Mouse (Mus musculus) forebrain, embryonic 15.5 days (tissue): Measurements from ENCODE around the gene Rad51b. TPM values are rescaled to one million over a fixed set of nuclear protein-coding genes. Genes with fewer than 3 reads are reported as not detected.

Experiments used
- ATAC-seq: fragments of 200-750 bp; cut with Nextera tagmentation; replicated peaks from 2 replicates; pipeline ENCODE4 v1.8.0; 2017; ENCODE audit warnings: mild to moderate bottlenecking, moderate TSS enrichment, moderate library complexity
- H3K27ac ChIP-seq: fragments of 300-500 bp; sonication (generic); replicated peaks from 2 replicates; pipeline ENCODE4 v1.5.1; 2015; ENCODE audit warnings: mild to moderate bottlenecking, inconsistent platforms
- H3K27me3 ChIP-seq: fragments of 300-500 bp; sonication (generic); 2 replicates; pipeline ENCODE4 v1.6.1; 2015; ENCODE audit warnings: inconsistent platforms
- H3K36me3 ChIP-seq: fragments of 300-500 bp; sonication (generic); 2 replicates; pipeline ENCODE4 v1.6.1; 2015; ENCODE audit warnings: mild to moderate bottlenecking, inconsistent platforms
- H3K4me1 ChIP-seq: fragments of 300-500 bp; sonication (generic); 2 replicates; pipeline ENCODE4 v1.6.1; 2015; ENCODE audit warnings: inconsistent platforms
- H3K4me2 ChIP-seq: fragments of 300-500 bp; sonication (generic); replicated peaks from 2 replicates; pipeline ENCODE4 v1.6.1; 2015; ENCODE audit warnings: mild to moderate bottlenecking, inconsistent platforms
- H3K4me3 ChIP-seq: fragments of 300-500 bp; sonication (generic); 2 replicates; pipeline ENCODE4 v1.5.1; 2015; ENCODE audit warnings: mild to moderate bottlenecking, inconsistent platforms
- H3K9ac ChIP-seq: fragments of 300-500 bp; sonication (generic); replicated peaks from 2 replicates; pipeline ENCODE4 v1.6.1; 2015; ENCODE audit warnings: mild to moderate bottlenecking, inconsistent platforms
- H3K9me3 ChIP-seq: fragments of 300-500 bp; sonication (generic); 2 replicates; pipeline ENCODE4 v1.6.1; 2016; ENCODE audit warnings: inconsistent platforms
- WGBS: fragments of 180-500 bp; shearing (Covaris S2); methylation state at CpG from one replicate; pipeline ENCODE4 v1.1.7; 2015; ENCODE audit warnings: mixed read lengths; 5-methylcytosine and 5-hydroxymethylcytosine counted together
- polyA plus RNA-seq: library from polyadenylated mRNA; unstranded; fragments of >200 nt; fragmentation: Nextera tagmentation; extraction: Ambion mirVana; gene quantifications from 2 replicates; pipeline ENCODE4 v1.2.1, GENCODE M21; 2015

Gene Rad51b
- polyA plus RNA-seq, 1 experiment from 2014 or later = 3.0 TPM

DNA sequence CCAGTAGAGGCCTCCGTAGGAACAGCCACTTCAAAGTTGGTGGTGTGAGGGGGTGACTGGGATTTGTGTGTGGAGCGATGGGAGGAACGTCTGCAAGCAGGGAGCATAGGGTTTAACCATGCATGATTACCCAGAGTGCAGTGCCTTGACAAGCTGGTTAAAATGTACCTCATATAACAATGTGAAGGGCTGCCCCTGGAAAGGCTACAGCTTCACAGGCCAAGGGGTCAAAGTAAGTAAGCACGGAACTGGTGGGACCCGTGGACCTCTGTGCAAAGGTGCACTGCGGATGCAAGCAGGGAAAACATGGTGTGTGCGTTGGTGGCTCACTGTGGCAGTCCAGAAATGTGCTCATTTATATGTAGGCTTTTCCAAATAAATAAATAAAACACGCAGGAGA lies 392.2 kb downstream of the Rad51b start:
- H3K4me1 ChIP-seq = 0 out of 2 replicates have a peak, but pooled peaks cover 5% of the 10 kb centered on the region
- H3K9me3 ChIP-seq = no peaks in the 10 kb centered on the region
- H3K4me3 ChIP-seq = no peak overlapping the region
- no peak for ATAC-seq
- H3K27me3 ChIP-seq = no peaks in the 10 kb centered on the region
- no peaks in the 10 kb centered on the region for H3K36me3 ChIP-seq
- WGBS = 83% methylated on average over 8 of the region's 8 CpGs
- no peak overlapping the region for H3K9ac ChIP-seq
- H3K4me2 ChIP-seq = no peak overlapping the region
- no peak overlapping the region for H3K27ac ChIP-seq

DNA sequence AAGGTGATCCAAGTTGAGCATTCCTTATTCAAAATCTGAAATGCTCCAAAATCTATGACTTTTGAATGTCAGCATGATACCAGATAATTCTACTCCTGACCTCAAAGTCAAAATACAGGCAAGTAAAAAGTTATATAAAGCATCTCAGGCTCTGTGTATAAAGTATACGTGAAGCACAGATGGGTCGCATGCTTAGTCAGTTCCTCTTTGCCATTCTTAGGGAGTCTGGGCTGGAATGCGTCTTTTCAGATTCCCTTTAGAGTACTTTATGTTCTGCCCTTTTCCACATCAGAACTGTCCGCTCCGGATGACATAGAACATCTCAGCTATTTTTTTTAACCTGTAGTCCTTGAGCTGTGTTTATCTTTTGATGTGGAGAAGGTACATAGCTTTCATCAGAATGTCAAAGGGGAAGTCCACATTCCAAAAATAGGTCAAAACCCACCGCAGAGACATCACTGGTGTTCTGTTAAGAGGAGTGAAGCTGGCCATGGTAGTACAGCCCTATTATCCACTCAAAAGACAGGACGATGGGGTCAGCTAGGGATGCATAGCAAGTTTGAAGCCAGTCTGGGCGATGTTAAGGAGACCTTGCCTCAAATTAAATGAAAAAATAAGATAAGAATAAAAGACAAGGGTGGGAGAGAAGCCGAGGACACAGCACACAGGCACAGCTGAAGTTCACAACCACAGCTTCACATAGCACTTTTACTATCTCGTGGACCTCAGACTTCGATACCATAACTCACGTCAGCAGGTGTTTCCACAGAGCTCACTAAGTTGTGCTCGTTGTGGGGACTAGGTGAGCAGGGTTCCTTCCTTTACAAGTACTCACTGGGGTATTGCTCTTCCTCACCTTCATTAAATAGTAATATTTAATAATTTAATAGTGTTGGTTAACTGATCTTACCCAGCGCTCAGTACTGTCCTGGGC lies 395.1 kb downstream of the Rad51b start:
- Histone ChIP-seq H3K27me3 (no peaks in the 10 kb centered on the region), H3K9me3 (no peaks in the 10 kb centered on the region), H3K27ac (no peak overlapping the region), H3K4me3 (no peak overlapping the region), H3K4me1 (peaks cover 6% of the 10 kb centered on the region), H3K4me2 (no peak overlapping the region), H3K9ac (no peak overlapping the region), H3K36me3 (no peaks in the 10 kb centered on the region)
- WGBS = 88% methylated on average over 14 of the region's 14 CpGs
- ATAC-seq = no peak

DNA sequence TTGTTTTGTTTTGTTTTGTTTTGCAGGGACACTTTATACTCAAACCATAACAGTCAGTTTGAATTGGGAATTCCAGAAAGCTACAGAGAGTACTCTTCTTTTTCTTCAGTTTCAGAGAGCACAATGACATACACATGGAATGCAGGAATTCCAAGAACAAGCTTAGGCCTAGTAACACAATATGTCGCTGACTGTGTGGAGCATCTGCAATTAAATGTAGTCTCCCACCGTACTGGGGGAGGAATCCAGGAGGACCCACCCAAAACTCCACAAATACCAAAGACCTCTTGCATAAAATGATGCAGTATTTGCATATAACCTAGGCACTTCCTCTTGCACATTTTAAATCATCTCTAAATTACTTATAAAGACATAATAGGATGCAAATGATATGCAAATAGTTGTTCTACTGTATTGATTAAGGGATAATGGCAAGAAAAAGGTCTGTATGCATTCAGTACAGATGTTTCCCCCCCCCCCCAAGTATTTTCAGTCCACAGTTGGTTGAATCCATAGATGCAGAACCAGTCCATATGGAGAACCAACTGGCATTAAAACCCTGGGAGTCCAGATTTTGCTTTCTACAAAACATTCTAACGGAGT lies 398.9 kb downstream of the Rad51b start:
- no peaks in the 10 kb centered on the region for H3K36me3 ChIP-seq
- peak overlapping the region; percentile 33 for H3K27ac ChIP-seq
- no peak overlapping the region for H3K9ac ChIP-seq
- H3K4me3 ChIP-seq = no peak overlapping the region
- no peak overlapping the region for H3K4me2 ChIP-seq
- WGBS = 39% methylated on average over 3 of the region's 3 CpGs
- ATAC-seq = peak; percentile 60
- H3K27me3 ChIP-seq = no peaks in the 10 kb centered on the region
- H3K4me1 ChIP-seq = peaks cover 5% of the 10 kb centered on the region
- no peaks in the 10 kb centered on the region for H3K9me3 ChIP-seq

DNA sequence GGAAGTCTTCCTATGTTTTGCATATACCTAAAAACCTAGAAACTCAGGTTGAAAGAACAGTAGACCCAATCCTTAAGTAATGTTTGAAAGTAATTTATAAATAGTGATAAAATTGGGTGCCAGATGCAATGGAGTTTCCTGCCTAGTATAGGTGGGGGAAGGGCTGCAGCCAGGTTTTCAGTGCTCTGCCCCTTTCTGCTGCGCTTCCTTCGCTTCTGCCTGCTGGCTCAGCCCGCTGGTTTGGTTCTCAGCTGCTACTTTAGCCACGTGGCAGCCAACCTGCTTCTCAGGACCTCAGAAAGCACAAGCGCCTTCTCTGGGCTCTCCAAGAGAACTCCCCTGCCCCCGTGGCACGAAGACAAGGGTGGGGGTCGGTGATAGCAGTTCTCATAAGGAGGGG lies 406.5 kb downstream of the Rad51b start:
- Histone ChIP-seq H3K9me3 (no peaks in the 10 kb centered on the region), H3K4me2 (no peak overlapping the region), H3K36me3 (no peaks in the 10 kb centered on the region), H3K4me3 (no peak overlapping the region), H3K9ac (no peak overlapping the region), H3K27me3 (no peaks in the 10 kb centered on the region), H3K27ac (peak overlapping the region; percentile 21; the same call in 1 of the 2 replicates), H3K4me1 (peaks cover 36% of the 10 kb centered on the region)
- no peak for ATAC-seq
- 52% methylated on average over 8 of the region's 8 CpGs for WGBS

DNA sequence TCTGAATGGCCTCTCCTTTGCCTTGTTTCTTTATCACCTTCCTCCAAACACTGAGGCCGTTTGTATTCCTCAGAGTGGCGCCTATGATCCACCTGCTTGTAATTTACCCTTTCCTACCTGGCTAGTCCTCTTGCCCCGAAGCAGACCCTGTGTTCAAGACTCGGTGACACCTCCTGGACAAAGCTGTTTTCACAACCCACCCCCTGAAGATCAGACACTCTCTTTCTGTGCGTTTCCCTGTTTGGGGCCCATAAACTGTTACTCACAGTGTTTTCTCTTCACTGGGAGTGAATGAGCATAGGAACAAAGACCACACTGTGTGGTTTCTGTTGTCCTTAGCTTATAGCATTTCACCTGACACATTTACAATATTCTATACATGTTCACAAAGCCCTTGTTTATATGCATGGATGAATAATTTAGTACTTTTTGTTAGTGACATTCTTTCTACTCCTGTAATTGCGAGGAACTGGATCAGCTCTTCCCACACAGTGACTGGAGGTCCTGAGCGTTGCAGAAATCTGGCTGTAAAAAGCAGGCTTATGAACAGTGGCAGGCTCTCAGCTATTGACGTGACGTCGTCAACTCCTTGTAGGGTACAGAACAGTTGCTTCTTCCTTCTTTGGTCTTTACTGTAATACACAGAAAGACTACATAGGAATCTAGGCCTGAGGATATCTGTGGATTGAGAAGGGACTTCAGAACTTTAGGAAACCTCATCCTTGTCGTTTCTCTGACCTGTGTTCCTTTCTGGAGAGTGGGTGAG lies 408.6 kb downstream of the Rad51b start:
- peak; percentile 48; the same call in 1 of the 2 replicates for ATAC-seq
- H3K9ac ChIP-seq = no peak overlapping the region
- no peak overlapping the region for H3K27ac ChIP-seq

DNA sequence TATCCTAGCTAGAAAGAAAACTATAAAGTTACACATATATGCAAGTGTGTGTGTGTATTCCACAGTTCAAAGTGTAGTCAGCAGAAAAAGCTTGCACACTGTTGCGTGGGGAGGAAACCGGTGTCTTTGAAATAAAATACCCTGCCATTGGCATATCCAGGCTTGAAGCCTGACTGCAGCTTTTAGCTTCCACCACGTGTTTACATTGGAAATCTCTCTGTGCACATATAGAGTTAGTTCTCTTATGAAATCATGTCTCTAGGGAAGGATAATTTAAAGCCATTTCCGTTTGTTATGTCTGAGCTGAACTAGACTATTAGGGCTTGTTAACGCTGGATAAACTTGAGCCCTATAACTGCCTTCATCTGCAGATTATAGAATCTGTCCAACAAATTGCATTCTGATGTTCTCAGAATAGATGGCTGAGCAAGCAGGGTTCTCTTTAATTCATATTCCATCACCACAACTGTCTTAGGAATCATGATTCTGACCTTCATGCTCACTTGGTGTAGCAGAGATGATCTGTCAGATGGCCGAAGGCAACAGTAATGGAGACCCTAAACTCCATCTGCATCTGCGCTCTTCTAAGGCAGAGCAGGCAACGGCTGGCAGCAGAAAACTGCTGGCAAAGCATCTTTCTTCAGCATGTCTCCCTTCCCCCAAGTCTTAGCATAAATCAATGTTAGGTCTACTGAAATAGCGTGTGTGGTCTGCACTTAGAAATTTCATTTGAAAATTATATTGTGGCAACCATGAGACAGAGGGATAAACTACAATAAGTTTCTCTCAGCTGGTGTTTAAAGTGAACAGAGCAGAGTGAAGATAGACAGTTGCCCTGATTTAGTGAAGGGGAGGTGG lies 410.7 kb downstream of the Rad51b start:
- Histone ChIP-seq H3K4me2 (no peak overlapping the region), H3K9ac (no peak overlapping the region), H3K36me3 (no peaks in the 10 kb centered on the region), H3K27ac (peak overlapping the region; percentile 21; the same call in 1 of the 2 replicates), H3K4me3 (no peak overlapping the region), H3K9me3 (no peaks in the 10 kb centered on the region), H3K27me3 (no peaks in the 10 kb centered on the region), H3K4me1 (peaks cover 36% of the 10 kb centered on the region)
- WGBS = 69% methylated on average over 9 of the region's 9 CpGs
- ATAC-seq = no peak; the same call in 1 of the 2 replicates

More for the DNA sequence above, 408.6 kb downstream of the Rad51b start:
- no peaks in the 10 kb centered on the region for H3K9me3 ChIP-seq
- whole genome bisulfite sequencing = 14% methylated on average over 11 of the region's 11 CpGs
- H3K4me3 ChIP-seq = no peak overlapping the region
- H3K4me2 ChIP-seq = no peak overlapping the region
- H3K36me3 ChIP-seq = no peaks in the 10 kb centered on the region
- H3K27me3 ChIP-seq = no peaks in the 10 kb centered on the region
- H3K4me1 ChIP-seq = peaks cover 36% of the 10 kb centered on the region

DNA sequence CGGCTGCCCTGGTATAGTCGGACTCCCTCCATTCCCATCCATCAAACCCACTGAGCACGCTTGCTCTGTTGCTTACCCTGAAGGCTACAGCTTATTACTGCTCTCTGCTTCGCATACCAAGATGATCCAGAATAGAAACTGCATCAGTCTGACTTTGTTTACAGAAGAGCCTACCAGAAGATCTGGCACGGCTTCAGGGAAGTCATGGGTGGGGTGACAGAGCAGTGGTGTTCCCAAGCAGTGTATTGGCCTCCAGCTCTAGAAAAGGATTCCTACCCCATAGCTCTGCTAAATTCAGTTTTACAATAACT lies 411.3 kb downstream of the Rad51b start:
- H3K4me2 ChIP-seq = no peak overlapping the region
- no peaks in the 10 kb centered on the region for H3K9me3 ChIP-seq
- H3K27me3 ChIP-seq = no peaks in the 10 kb centered on the region
- H3K4me3 ChIP-seq = no peak overlapping the region
- H3K4me1 ChIP-seq = peaks cover 36% of the 10 kb centered on the region
- H3K36me3 ChIP-seq = no peaks in the 10 kb centered on the region
- peak overlapping the region; percentile 9; the same call in 1 of the 2 replicates for H3K27ac ChIP-seq
- H3K9ac ChIP-seq = no peak overlapping the region
- ATAC-seq = no peak
- 72% methylated on average over 5 of the region's 5 CpGs for WGBS

DNA sequence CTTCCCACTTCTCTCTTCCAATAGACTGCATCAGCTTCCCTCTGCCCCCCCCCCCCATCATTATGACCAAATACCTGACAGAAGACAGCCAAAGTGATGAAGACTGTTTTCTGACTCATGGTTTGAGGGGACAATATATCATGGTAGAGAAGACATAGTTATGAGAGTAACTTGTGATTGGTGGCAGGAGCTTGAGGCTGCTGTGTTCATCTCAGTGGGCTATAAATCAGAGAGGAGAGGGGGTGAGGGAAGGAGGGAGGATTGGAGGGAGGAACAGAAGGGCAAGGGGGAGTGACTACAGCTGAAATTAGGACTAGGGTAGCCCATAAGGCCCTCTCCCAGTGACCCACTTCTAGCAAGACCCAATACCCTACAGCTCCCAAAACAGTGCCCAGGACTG lies 416.2 kb downstream of the Rad51b start:
- Histone ChIP-seq H3K27me3 (no peaks in the 10 kb centered on the region), H3K4me3 (no peak overlapping the region), H3K4me2 (no peak overlapping the region), H3K9ac (no peak overlapping the region), H3K36me3 (no peaks in the 10 kb centered on the region), H3K4me1 (peaks cover 20% of the 10 kb centered on the region), H3K27ac (no peak overlapping the region), H3K9me3 (no peaks in the 10 kb centered on the region)
- no peak for ATAC-seq

DNA sequence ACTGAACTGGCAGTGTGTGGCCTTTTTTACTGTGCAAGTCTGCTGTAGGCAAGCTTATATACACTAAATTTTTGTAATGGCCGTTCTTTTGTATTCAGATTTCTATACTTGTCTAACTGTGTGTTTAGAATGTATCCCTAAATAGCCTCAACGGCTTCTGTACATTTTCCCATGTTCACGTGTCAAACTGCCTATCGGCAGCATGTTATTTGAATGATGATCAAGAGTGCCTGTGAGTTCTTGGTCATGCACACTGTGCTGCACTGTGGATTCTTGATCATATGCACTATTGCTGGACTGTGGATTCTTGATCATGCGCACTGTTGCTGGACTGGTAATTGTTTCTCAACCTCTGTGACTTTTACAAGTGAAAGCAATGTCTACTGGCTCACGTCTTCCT lies 417.4 kb downstream of the Rad51b start:
- Histone ChIP-seq H3K27me3 (no peaks in the 10 kb centered on the region), H3K36me3 (no peaks in the 10 kb centered on the region), H3K4me2 (no peak overlapping the region), H3K9ac (no peak overlapping the region), H3K4me1 (peaks cover 27% of the 10 kb centered on the region), H3K9me3 (no peaks in the 10 kb centered on the region), H3K4me3 (no peak overlapping the region), H3K27ac (no peak overlapping the region)
- no peak for ATAC-seq
- WGBS = 58% methylated on average over 6 of the region's 6 CpGs

DNA sequence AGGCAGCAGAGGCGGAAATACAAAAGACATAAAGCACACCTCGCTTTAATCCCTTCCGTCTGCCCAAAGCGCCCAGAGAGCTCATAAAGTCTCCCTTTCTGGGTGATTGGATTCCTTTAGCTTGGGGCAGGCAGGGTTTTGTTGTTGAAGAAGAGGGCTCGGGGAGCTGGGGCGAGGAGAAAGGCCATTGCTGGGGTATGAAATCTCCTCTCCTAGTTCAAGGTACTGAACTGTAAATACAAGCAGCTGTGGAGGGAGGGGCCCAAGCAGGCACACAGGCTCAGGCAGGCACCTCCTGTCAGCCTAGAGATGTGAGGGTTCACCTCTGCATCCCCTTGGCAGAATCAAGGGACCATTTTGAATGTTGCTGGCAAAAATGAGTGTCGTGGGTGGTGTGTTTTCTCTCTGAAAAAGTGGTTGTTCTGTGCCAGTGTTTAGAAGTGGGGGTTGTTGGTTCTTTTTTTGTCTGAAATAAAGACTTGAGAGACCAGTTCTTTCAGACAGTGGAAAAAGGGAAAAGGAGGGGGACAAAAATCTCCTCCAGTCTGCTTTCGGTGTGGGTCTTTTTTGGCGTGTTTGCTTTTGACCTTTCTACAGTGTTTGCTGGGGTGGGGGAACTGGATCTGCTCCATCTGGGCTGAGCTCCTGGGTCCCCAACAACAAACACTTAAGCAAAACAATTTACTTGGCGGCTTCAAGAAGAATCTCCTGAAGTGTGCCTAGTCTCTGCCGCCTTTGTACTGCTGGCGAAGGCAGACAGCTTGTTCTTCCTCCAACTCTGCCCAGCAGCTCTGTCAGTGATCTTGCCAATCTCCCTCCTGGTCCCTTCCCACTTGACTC lies 418.6 kb downstream of the Rad51b start:
- peak; percentile 36; the same call in 1 of the 2 replicates for ATAC-seq
- Histone ChIP-seq H3K27me3 (no peaks in the 10 kb centered on the region), H3K36me3 (no peaks in the 10 kb centered on the region), H3K4me3 (no peak overlapping the region), H3K27ac (peak overlapping the region; percentile 21), H3K4me1 (peaks cover 32% of the 10 kb centered on the region), H3K9me3 (no peaks in the 10 kb centered on the region), H3K4me2 (no peak overlapping the region), H3K9ac (no peak overlapping the region)
- WGBS = 13% methylated on average over 12 of the region's 12 CpGs
